Mouse (Mus musculus): ENCODE measurements around the gene Sgsm2.

Gene Sgsm2

DNA sequence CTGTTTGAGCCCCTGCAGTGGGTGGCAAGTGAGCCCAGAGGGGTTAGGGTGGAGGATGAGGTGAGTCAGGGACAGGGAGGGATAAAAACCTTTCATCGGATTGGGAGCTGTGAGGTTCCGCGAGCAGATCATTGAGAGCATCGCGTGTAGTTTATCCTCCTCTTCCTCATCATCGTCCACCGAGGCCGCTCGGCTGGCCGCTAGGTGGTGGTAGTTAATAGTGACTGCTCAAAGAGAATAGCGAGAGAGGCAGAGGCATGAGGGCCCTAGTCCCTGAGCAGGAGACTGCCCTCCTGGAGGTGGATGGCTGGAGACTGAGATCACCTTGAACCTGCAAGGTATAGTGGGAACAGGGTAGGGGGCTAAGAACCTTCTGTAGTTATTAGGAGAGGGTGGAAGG, 33.4 kb downstream of the Sgsm2 start:
- Histone ChIP-seq H3K4me3 (replicated peaks; ENCODE audit: low read length) (no peak overlapping the region), H3K4me1 (replicated peaks; ENCODE audit: low read depth, low read length) (peaks cover 23% of the 10 kb centered on the region), H3K36me3 (ENCODE audit: insufficient read depth, low read length) (peaks cover 62% of the 10 kb centered on the region), H3K27me3 (ENCODE audit: insufficient read depth, low read length) (no peaks in the 10 kb centered on the region), H3K9me3 (ENCODE audit: low read length) (peaks cover 16% of the 10 kb centered on the region)
- TF ChIP-seq NANOG (IDR thresholded peaks at IDR 0.05; ENCODE audit: borderline replicate concordance, low read length) (no peak), POU5F1 (IDR thresholded peaks at IDR 0.05; ENCODE audit: borderline replicate concordance, low read length) (no peak), CTCF (conservative IDR thresholded peaks at IDR 0.05; ENCODE audit: low read length) (no peak)

GRCm38 (mm10) chr11:74862129-74862528, 34.7 kb downstream of the Sgsm2 start:
- Histone ChIP-seq H3K4me1 (replicated peaks; ENCODE audit: low read depth, low read length) (peaks cover 33% of the 10 kb centered on the region), H3K9me3 (ENCODE audit: low read length) (peaks cover 16% of the 10 kb centered on the region), H3K4me3 (replicated peaks; ENCODE audit: low read length) (no peak overlapping the region), H3K27me3 (ENCODE audit: insufficient read depth, low read length) (no peaks in the 10 kb centered on the region), H3K36me3 (ENCODE audit: insufficient read depth, low read length) (peaks cover 51% of the 10 kb centered on the region)
- TF ChIP-seq CTCF (conservative IDR thresholded peaks at IDR 0.05; ENCODE audit: low read length) (no peak), POU5F1 (IDR thresholded peaks at IDR 0.05; ENCODE audit: borderline replicate concordance, low read length) (no peak), NANOG (IDR thresholded peaks at IDR 0.05; ENCODE audit: borderline replicate concordance, low read length) (no peak)

DNA sequence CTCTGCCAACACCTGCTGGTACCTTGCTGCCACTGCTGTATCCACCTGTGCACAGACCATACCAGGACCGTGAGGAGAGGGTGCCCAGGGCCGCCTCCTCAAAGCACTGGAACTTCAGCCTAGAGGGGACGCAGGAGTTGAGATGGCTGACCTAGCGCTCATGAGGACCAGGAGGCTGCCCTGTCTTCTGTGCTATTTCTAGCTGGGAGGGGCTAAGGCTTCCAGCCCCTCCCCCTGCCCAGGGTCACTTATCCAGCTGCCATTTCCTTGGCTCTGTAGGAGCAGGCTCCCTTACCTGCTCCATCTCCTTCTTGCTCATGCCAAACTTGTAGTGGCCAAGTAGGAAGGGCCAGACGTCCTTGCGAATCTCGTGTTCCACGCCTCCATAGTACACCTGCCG, 39.1 kb downstream of the Sgsm2 start:
- H3K4me3 ChIP-seq (replicated peaks; ENCODE audit: low read length), result peak overlapping the region; percentile 37; the same call in 1 of the 2 replicates
- H3K36me3 ChIP-seq (ENCODE audit: insufficient read depth, low read length), result peaks cover 37% of the 10 kb centered on the region
- peaks cover 5% of the 10 kb centered on the region for H3K9me3 ChIP-seq (ENCODE audit: low read length)
- TF ChIP-seq CTCF (conservative IDR thresholded peaks at IDR 0.05; ENCODE audit: low read length) (no peak), NANOG (IDR thresholded peaks at IDR 0.05; ENCODE audit: borderline replicate concordance, low read length) (no peak), POU5F1 (IDR thresholded peaks at IDR 0.05; ENCODE audit: borderline replicate concordance, low read length) (no peak)
- H3K27me3 ChIP-seq (ENCODE audit: insufficient read depth, low read length), result no peaks in the 10 kb centered on the region
- peaks cover 45% of the 10 kb centered on the region for H3K4me1 ChIP-seq (replicated peaks; ENCODE audit: low read depth, low read length)

- Histone ChIP-seq H3K27me3 (ENCODE audit: insufficient read depth, low read length) (no peaks in the 10 kb centered on the region), H3K4me1 (replicated peaks; ENCODE audit: low read depth, low read length) (peaks cover 51% of the 10 kb centered on the region), H3K36me3 (ENCODE audit: insufficient read depth, low read length) (peaks cover 53% of the 10 kb centered on the region), H3K4me3 (replicated peaks; ENCODE audit: low read length) (no peak overlapping the region), H3K9me3 (ENCODE audit: low read length) (peaks cover 5% of the 10 kb centered on the region; the same call in 1 of the 2 replicates)
- TF ChIP-seq CTCF (conservative IDR thresholded peaks at IDR 0.05; ENCODE audit: low read length), result no peak
- no peak for TF ChIP-seq POU5F1 (IDR thresholded peaks at IDR 0.05; ENCODE audit: borderline replicate concordance, low read length)
- TF ChIP-seq NANOG (IDR thresholded peaks at IDR 0.05; ENCODE audit: borderline replicate concordance, low read length), result no peak
Measured at GRCm38 (mm10) chr11:74850998-74851661, 45.7 kb downstream of the Sgsm2 start.

GRCm38 (mm10) chr11:74847919-74848521, 48.8 kb downstream of the Sgsm2 start:
- TF ChIP-seq CTCF (conservative IDR thresholded peaks at IDR 0.05; ENCODE audit: low read length), result peak; percentile 72
- TF ChIP-seq POU5F1 (IDR thresholded peaks at IDR 0.05; ENCODE audit: borderline replicate concordance, low read length), result no peak
- no peak for TF ChIP-seq NANOG (IDR thresholded peaks at IDR 0.05; ENCODE audit: borderline replicate concordance, low read length)
- Histone ChIP-seq H3K4me1 (replicated peaks; ENCODE audit: low read depth, low read length) (peaks cover 68% of the 10 kb centered on the region), H3K4me3 (replicated peaks; ENCODE audit: low read length) (peak overlapping the region; percentile 64), H3K9me3 (ENCODE audit: low read length) (peaks cover 8% of the 10 kb centered on the region; the same call in 1 of the 2 replicates), H3K36me3 (ENCODE audit: insufficient read depth, low read length) (peaks cover 66% of the 10 kb centered on the region), H3K27me3 (ENCODE audit: insufficient read depth, low read length) (no peaks in the 10 kb centered on the region)

- H3K4me3 ChIP-seq (replicated peaks; ENCODE audit: low read length), result no peak overlapping the region
- no peaks in the 10 kb centered on the region for H3K27me3 ChIP-seq (ENCODE audit: insufficient read depth, low read length)
- TF ChIP-seq POU5F1 (IDR thresholded peaks at IDR 0.05; ENCODE audit: borderline replicate concordance, low read length), result no peak
- TF ChIP-seq NANOG (IDR thresholded peaks at IDR 0.05; ENCODE audit: borderline replicate concordance, low read length), result no peak
- peak; percentile 77 for TF ChIP-seq CTCF (conservative IDR thresholded peaks at IDR 0.05; ENCODE audit: low read length)
- H3K36me3 ChIP-seq (ENCODE audit: insufficient read depth, low read length), result peaks cover 68% of the 10 kb centered on the region
- peaks cover 82% of the 10 kb centered on the region for H3K4me1 ChIP-seq (replicated peaks; ENCODE audit: low read depth, low read length)
- H3K9me3 ChIP-seq (ENCODE audit: low read length), result peaks cover 8% of the 10 kb centered on the region; the same call in 1 of the 2 replicates
Measured at GRCm38 (mm10) chr11:74845784-74846183, 51.1 kb downstream of the Sgsm2 start.

DNA sequence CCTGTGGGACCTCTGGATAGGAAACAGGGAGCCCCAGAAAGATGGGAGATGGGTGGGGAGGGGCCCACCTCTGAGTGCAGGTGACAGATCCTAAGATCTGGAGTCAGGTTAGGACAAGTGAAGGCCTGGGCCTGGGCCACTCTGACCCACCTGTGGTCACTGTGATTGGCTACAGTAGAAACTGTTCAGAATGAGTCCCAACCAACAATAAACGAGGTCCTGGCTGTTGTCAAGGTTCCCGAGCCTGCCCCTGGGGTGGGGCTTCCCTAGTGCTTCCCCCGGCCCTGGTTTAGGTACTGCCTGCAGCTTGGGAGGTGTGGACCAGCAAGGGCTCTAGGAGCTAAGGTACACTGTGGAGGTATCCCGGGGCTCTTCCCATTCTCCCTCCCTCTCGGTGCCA, 53.1 kb downstream of the Sgsm2 start:
- Histone ChIP-seq H3K4me1 (replicated peaks; ENCODE audit: low read depth, low read length) (peaks cover 85% of the 10 kb centered on the region), H3K36me3 (ENCODE audit: insufficient read depth, low read length) (peaks cover 69% of the 10 kb centered on the region), H3K4me3 (replicated peaks; ENCODE audit: low read length) (0 out of 2 replicates have a peak overlapping the region, but pooled peaks have one; percentile 26), H3K27me3 (ENCODE audit: insufficient read depth, low read length) (no peaks in the 10 kb centered on the region), H3K9me3 (ENCODE audit: low read length) (peaks cover 8% of the 10 kb centered on the region; the same call in 1 of the 2 replicates)
- TF ChIP-seq POU5F1 (IDR thresholded peaks at IDR 0.05; ENCODE audit: borderline replicate concordance, low read length) (no peak), NANOG (IDR thresholded peaks at IDR 0.05; ENCODE audit: borderline replicate concordance, low read length) (no peak), CTCF (conservative IDR thresholded peaks at IDR 0.05; ENCODE audit: low read length) (no peak)

GRCm38 (mm10) chr11:74843435-74843714, 53.5 kb downstream of the Sgsm2 start:
- Histone ChIP-seq H3K9me3 (ENCODE audit: low read length) (peaks cover 8% of the 10 kb centered on the region; the same call in 1 of the 2 replicates), H3K4me1 (replicated peaks; ENCODE audit: low read depth, low read length) (peaks cover 83% of the 10 kb centered on the region), H3K27me3 (ENCODE audit: insufficient read depth, low read length) (no peaks in the 10 kb centered on the region), H3K36me3 (ENCODE audit: insufficient read depth, low read length) (peaks cover 69% of the 10 kb centered on the region), H3K4me3 (replicated peaks; ENCODE audit: low read length) (peak overlapping the region; percentile 26)
- TF ChIP-seq POU5F1 (IDR thresholded peaks at IDR 0.05; ENCODE audit: borderline replicate concordance, low read length) (no peak), NANOG (IDR thresholded peaks at IDR 0.05; ENCODE audit: borderline replicate concordance, low read length) (no peak), CTCF (conservative IDR thresholded peaks at IDR 0.05; ENCODE audit: low read length) (no peak)
